Mouse (Mus musculus): ENCODE measurements around the gene Gm16253.

- TF ChIP-seq CTCF (IDR thresholded peaks at IDR 0.05; ENCODE audit: control insufficient read depth, insufficient read depth, low read length) (no peak), POLR2A (IDR thresholded peaks at IDR 0.05; ENCODE audit: borderline replicate concordance, control insufficient read depth, low read depth, low read length) (no peak)
Observed at GRCm38 (mm10) chr3:96570643-96571042, 6.1 kb upstream of the Gm16253 start.

Data from bone marrow, adult 2 months (tissue).